Mouse (Mus musculus): ENCODE measurements around the gene Hoxa6.

Gene Hoxa6

GRCm38 (mm10) chr6:52227470-52228222, 19.1 kb upstream of the Hoxa6 start:
- peak; percentile 85 for DNase-seq (ENCODE audit: low read depth, low spot score)

GRCm38 (mm10) chr6:52226569-52227257, 18.2 kb upstream of the Hoxa6 start:
- DNase-seq (ENCODE audit: low read depth, low spot score), result no peak

GRCm38 (mm10) chr6:52225612-52226568, 17.4 kb upstream of the Hoxa6 start:
- DNase-seq (ENCODE audit: low read depth, low spot score), result peak; percentile 96

- no peak for DNase-seq (ENCODE audit: low read depth, low spot score)
Observed at GRCm38 (mm10) chr6:52224895-52225611, 16.5 kb upstream of the Hoxa6 start.

GRCm38 (mm10) chr6:52223939-52224760, 15.6 kb upstream of the Hoxa6 start:
- DNase-seq (ENCODE audit: low read depth, low spot score), result no peak

- no peak for DNase-seq (ENCODE audit: low read depth, low spot score)
Observed at GRCm38 (mm10) chr6:52222729-52223128, 14.2 kb upstream of the Hoxa6 start.

GRCm38 (mm10) chr6:52221993-52222685, 13.6 kb upstream of the Hoxa6 start:
- DNase-seq (ENCODE audit: low read depth, low spot score), result peak; percentile 90

- DNase-seq (ENCODE audit: low read depth, low spot score), result peak; percentile 98
Observed at GRCm38 (mm10) chr6:52221337-52221992, 12.9 kb upstream of the Hoxa6 start, which contains the start of gene Hoxa7. Gene Hoxa7 (minus strand): TSS chr6:52221854.

- DNase-seq (ENCODE audit: low read depth, low spot score), result no peak
Observed at GRCm38 (mm10) chr6:52220865-52221310, 12.4 kb upstream of the Hoxa6 start.

GRCm38 (mm10) chr6:52220003-52220864, 11.7 kb upstream of the Hoxa6 start:
- DNase-seq (ENCODE audit: low read depth, low spot score), result peak; percentile 58

GRCm38 (mm10) chr6:52219234-52219942, 10.9 kb upstream of the Hoxa6 start:
- DNase-seq (ENCODE audit: low read depth, low spot score), result no peak

GRCm38 (mm10) chr6:52218643-52219215, 10.2 kb upstream of the Hoxa6 start:
- no peak for DNase-seq (ENCODE audit: low read depth, low spot score)

GRCm38 (mm10) chr6:52217895-52218642, 9.5 kb upstream of the Hoxa6 start:
- peak; percentile 44 for DNase-seq (ENCODE audit: low read depth, low spot score)

- peak; percentile 91 for DNase-seq (ENCODE audit: low read depth, low spot score)
Observed at GRCm38 (mm10) chr6:52217459-52217768, 8.9 kb upstream of the Hoxa6 start.

- DNase-seq (ENCODE audit: low read depth, low spot score), result peak; percentile 80
Observed at GRCm38 (mm10) chr6:52216691-52217458, 8.4 kb upstream of the Hoxa6 start.

Data from forelimb bud, embryonic 11.5 days (tissue).